Mouse (Mus musculus) A20 (cell line): Measurements from ENCODE around the gene S100a14.

Experiments used
- DNase-seq: peaks from one replicate; pipeline ENCODE4 v3.0.0-alpha.2; 2011; ENCODE audit warnings: low read depth, low spot score

The S100a14 gene

DNA sequence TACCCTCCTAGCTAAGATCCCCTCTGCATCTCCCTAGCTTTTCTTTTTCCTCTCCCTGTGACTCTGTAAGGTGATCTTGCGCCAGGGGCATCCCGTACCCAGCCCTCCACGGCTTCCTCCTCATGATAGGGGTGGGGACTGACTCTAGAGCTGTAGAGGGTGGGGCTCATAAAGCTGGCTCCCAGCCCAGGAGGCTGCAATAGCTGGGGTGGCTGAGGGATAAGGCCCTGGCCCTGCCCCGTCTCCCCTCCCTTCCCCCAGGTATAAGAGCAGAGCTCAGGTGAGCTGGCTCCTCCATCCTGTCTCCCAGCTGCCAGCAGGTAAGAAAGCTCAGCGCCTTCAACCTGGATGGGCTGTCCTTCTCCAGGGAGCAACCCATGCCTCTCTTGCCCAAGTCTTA lies at the start of gene S100a14:
TSS of gene S100a14 (plus strand) at position 277 of the 400 bp plus-strand sequence.
- DNase-seq = no peak

DNA sequence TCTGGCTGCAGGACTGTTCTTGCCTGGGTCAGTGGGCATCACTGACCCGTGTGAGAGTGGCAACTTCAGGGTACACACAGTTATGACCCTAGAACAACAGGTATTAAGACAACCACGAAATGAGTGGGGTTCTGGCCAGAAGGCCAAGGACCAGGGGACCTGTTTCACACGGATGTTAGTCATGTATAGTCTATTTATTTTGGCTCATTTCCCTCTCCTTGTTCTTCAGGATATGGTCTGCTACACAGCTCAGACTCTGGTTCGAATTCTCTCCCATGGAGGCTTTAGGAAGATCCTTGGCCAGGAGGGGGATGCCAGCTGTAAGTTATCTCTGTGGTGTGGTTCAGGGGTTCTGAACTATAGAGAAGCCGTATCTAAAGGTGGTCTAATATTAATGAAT lies 39.7 kb upstream of the S100a14 start:
- no peak for DNase-seq

DNA sequence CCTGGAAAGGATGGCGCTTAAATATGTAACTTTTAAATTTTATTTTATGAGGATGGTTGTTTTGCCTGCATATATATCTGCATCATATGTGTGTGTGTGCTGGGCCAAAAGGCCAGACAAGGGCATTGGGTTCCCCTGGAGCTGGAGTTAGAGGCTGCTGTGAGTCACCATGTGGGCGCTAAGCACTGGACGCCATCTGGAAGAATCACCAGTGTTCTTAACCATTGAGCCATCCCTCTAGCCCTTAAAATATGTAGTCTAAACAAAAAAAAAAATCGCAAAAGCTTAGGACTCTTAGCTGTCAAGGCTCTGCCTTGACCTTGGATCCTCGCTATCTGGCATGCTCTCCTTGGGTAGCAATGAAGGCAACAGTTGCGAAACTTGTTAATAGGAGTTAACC lies 38.1 kb upstream of the S100a14 start:
- DNase-seq = no peak

DNA sequence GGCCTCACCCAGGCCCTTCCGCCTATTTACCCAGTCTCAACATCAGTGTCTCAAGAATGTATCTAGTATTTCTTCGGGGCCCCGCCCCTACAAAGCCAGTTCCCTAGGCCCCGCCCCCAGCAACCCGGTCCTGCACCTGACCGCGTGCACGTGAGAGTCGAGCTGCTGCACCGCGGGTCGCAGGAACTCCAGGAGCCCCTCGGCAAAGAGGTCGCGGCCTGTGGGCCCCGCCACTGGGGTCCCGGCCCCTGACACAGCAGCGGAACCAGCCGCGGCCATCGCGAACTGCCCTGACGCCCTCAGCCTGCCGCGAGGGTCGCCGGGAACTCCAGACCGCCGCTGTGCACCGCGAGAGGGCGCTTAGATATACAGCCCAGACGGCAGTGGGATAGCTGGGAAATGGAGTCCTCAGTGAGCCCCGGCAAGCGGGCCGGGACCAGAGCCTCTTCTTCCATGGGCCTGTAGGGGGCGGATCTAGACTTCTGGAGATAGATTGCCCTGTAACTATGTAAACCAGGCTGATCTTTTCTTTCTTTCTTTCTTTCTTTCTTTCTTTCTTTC lies 35.9 kb upstream of the S100a14 start, which contains the start of gene Snapin:
TSS of gene Snapin (minus strand) at position 338 of the 561 bp plus-strand sequence.
- DNase-seq = peak; percentile 98

DNA sequence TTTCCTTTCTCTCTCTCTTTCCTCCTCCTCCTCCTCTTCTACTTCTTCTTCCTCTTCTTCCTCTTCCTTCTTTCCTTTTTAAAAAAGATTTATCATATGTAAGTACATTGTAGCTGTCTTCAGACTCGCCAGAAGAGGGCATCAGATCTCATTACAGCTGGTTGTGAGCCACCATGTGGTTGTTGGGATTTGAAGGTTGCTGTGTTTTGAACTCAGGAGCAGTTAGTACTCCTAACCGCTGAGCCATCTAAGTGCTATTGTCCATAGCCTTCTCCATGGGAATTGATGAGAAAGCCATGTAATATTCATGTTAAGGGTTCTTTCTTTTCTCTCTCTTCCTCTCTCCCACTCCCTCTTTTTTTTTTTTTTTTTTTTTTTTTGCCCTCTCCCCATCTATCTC lies 35.3 kb upstream of the S100a14 start:
- peak; percentile 78 for DNase-seq

DNA sequence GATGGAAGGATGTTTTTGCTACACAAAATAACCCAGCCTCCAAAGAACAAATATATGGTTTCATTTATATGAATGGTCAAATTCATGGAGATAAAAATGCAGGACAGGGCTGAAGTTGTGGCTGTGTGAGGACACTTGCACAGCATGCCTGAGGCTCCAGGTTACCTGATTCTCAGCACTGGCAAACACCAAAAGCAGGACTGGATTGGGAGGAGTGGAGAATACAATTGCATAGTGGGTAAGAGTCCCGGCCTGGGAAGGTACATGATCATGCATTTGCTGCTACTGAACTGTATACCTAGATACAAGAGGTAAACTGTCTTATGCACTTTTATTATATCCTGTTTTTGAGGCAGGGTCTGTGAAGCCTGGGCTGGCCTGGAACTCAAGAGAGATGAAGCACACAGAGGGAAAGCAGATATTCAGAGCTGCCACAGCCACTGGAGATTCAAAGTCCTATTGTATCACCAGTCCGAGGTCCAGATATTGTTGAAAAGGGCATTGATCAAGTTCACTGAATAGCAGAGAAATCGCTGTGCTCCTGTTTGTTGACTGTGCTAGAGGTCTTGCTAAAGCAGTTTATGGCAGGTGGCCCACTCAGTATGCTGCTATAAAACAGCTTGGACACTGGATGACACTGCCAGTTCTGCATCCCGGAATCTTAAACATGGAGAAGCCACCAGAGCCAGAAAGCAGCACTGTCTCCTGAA lies 32.7 kb upstream of the S100a14 start:
- DNase-seq = no peak

DNA sequence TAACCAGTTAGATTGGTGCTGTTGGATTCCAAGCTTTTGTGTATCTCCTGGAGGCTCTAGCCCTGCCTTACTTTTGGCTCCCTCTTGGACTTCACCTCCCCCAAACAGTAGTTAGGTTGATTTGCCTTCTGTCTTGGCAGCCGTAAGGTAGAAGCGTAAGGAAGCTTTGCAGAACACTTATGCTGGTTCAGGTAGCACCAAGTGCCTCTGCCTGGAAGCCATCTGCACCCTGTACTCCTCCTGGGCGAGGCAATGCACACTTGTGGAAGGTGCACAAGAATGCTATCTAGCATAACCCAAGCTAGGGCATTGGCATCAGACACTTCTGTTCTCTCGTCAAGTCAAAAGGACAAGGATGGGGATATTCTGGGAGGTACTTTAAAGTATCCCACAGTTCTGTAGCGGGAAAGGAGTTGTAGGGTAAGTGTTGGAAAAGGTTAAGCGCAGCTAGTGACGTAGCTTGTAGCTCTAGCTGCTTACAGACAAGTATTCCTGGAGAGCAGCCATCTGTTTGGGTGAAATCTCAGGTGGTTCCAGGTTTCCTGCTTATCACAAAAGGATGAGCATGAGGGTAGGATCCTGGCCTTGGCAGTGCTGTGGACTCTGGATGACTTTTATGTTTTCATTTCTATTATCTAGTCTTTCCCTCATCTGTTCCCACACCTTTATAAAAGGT lies 30.7 kb upstream of the S100a14 start:
- no peak for DNase-seq

DNA sequence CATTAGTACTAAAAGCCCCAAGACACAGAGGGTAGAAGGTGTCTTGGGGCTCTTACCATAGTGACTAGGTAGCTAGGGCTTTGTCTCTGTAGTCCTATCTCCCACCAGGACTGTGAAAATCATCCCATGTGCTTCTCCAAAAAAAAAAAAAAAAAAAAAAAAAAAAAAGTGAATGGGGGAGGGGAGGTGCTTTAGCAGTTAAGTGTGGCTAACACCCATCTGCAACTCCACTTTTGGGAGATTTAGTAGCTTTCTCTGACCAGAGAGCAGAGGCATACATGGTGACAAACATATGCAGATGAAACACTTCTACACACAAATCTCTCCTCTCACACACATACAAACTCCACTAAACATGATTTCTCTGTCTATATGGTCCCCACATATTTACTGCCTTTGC lies 29.1 kb upstream of the S100a14 start:
- DNase-seq = no peak

DNA sequence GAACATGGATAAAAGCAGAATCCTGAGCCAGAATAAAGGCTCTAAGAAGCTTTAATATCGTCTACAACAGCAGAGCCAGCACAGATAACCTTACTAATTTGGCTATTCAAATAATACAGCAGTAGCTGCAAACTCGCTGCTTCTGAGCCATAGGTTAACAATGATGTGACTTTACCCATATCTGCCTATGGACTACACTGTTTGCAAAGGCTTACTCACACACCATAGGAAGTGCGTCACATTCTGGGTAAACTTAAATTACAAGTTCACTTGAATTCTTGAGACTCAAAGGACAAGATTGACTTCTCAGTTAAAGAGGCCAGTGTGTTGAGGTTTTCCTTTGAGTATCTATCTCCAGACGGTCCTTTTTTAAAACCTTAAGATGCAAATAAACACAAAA lies 23.2 kb upstream of the S100a14 start:
- no peak for DNase-seq

DNA sequence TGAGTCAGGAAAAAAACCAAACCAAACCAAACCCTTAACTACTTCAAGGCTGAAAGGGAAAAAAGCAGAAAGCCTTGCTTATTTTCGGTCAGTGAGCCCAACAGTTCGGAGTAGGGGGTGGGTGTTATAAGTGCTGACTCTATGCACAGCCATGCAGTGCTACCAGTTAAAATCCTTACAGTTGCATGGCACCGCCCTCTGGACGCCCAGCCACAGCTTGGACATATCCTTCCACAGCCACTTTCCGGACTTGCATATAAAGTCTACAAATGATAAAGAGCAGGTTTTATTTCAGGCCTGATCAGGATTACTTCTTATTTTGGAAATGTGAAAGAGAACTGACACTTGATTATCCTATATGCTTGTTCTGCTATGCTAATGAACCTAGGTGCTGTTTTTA lies 21.4 kb upstream of the S100a14 start:
- DNase-seq = no peak

DNA sequence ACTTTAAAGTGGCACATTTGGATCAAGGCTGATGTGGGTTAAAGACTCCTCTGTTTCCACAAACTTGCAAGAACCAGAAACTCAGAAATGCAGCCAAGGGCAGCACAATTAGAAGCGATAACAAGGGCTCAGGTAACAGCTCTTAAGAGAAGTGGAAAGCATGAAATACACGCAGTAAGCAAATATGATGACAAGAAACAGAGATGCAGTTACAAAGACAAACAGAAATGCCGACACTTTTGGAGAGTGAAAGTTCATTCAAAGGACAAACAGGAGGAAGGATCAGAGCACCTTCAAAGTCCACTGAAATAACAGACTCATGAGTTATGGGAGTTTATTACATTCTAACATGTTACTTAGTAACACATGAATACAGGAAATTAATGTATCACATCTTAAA lies 20.3 kb upstream of the S100a14 start:
- DNase-seq = no peak

DNA sequence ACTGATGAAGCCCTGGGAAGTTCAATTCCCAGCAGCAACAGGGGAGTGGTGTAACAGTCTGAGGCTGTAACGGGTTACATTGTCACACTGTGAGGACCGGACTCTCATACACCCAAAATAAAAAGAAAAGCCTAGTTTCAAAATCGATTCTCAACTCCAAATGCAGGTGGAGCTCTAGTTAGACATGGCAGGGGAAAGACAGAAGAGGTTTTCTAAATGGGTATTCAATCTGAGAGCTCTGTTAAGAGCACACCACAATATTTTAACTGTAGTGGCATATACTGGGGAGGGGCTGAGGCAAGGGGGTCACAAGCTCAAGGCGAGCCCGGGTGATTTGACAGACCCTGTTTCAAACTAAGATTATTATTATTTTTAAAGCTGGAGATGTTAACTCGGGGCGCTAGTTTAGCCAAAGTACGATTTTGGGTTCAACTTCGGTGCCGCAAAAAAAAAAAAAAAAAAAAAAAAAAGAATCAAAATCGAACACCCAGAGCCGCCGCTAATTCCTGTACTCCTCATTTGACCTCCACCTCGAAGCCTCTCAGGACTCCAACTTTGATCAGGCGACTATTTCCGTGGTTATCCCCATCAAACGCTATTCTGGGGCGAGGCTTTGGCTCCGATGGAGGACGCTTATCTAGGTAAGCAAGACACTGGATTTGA lies 18.2 kb upstream of the S100a14 start:
- DNase-seq = peak; percentile 54

DNA sequence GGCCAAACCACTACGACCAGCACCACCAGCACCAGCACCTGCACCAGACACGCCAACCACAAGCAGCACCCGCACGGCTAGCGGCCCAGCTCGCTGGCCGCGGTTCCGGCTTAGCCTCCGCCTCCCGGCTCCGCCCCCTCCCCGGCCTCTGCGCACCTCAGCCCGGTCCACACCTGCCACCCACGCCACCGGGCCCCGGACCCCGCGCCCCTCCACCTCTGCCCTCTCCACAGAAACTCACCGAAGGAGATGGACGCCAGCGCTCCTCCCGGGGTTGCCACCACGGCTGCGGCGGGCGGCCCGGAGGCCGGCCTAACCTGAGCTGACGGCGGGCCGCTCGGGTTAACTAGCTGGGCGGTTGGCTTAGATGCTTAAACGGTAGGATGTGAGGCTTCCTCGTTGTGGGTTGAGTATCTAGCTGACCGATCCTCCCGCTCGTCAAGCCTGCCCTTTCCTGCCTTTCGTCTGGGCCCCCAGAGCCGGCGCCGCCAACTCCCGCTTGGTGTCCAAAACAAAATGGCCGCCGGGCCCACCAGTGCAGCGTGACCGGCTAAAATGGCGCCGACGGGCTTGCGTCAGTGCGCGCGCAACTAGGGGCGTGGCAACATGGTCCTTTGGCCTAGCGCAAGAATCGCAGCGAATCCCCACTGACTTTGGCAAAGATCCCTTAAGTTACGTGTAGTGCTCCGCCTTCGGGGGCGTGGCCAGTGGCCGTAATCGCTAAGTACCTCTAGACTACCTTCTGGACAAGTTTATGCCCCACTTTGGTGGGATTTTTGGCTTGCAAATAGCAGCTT lies 17.5 kb upstream of the S100a14 start, which contains the start of gene Chtop:
TSS of gene Chtop (minus strand) at position 549 of the 797 bp plus-strand sequence.
- peak; percentile 100 for DNase-seq

DNA sequence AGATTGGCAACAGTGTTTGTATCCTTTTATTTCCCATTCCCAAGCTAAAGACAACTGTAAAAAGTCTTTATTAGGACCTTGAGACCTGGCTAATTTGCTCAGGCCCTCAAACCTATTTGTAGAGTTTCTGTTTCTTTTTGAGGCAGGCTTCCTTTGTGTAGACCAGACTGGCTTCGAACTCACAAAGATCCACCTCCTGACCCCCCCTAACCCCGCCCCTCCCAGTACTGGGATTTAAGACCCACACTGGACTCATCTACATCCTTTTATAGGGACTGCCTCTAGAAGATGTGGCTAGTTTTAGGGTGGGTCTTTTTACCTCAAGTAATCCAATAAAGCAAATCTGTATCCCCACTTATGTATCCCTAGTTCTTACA lies 16.9 kb upstream of the S100a14 start:
- no peak for DNase-seq

DNA sequence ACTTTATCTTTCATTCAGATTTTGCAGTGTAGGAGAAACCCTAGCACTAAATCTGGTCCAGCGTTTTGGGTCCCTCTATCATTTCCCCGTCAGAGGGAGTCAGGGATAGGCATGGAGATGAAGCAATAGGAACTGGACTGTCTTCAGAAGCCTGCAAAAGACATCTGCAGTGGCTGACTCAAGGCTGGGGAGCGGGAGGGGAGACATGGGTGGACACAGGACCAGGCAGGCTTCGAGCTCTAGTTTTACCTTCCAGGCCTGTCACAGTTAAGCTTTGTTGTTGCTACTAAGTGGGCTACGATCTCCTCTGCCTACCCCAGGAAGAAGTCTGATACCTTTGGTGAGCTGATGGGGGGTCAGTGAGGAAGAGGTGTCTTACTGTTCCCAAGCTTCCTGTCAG lies 14.4 kb upstream of the S100a14 start:
- no peak for DNase-seq

DNA sequence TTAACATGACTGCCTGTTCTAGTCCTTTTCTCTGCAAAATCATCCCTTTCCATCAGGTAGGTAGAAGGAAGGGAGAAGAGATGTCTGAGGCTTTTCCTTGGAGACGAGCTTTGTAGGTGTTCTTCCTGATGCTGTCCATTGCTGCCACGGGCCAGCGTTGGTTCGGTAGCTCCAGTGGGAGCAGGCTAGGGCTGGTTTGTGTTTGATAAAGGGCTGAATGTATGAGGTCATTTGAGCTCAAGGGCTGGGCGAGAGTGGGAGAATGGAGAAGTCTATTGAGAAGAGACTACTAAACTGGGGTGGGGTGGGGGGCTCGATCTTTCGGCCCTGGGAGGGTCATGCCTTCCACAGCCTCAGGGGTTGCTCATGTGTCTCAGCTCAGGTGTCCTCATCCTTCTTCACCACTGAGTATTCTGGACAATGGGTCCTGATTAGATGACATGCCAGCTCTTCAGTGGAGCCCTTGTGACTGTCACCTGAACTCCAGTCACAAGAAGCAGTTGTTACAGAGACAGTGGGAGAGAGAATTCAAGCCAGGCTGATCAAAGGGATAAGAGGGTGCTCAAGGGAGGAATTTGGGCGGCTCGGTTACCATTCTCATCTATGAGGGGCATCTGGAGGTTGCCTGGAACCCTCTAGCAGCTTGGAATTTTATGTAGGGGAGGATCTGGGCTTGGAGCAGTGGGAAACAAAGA lies 13.6 kb upstream of the S100a14 start:
- no peak for DNase-seq

DNA sequence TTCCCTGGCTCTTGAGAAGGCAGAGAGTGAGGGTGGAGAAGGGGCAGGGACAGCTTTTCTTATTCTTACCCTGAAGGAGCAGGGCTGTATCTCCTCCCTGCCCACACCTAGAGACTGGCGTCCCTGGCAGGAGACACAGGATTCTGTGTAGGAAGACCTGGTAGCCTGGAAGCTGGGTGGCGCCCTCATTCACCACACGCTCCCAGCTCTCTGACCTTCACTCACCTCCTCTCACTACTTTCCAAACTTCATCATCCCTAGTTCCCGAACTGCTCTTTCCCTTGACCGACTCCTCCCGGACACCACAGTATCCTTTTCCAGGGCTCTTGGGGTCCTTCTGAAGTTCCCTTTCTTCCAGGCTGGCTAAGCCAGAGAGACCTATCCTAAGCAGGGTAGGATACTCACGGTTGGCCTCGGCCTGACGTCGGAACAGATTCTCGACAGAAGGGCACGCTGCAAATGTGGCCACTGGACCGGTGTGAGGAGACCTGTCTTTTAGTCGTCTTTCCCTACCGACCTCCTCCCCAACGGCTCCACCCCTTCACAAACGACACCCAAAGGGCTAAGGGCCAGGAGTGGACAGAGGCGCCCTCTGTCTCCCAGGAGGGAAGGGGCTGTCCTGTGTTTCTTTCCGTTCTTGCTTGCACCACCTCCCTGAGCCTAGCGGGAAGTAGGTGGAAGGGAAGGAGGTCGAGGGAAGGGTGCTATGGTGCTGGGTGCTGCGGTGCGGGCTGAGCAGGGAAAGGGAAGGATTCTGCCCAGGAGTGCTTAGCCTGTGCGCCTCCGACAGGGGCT lies 12.7 kb upstream of the S100a14 start, which contains the start of the genes S100a1 and S100a13:
TSS of gene S100a1 (minus strand) at position 597 of the 795 bp plus-strand sequence.
TSS of gene S100a13 (plus strand) at position 640 of the 795 bp plus-strand sequence.
- peak; percentile 51 for DNase-seq

DNA sequence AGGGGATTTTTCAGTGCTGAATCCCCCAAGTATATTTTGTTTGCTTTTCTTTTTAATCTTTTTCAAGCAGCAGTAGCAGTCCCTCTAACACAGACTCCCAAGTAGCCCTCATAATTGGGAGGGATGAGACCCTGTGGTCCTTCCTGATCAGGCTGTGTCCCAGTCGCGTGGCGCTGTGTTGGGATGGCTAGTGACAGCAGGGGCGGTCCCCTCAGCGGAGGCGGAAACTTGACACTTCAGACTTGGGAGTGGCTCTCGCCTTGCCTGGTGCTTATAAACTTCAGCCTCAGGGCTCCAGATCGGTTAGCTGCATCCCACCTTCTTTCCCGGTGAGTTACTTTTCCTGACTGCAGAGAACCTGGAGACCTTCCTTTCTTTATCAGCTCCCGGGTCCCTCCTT lies 12.0 kb upstream of the S100a14 start:
- DNase-seq = peak; percentile 68

DNA sequence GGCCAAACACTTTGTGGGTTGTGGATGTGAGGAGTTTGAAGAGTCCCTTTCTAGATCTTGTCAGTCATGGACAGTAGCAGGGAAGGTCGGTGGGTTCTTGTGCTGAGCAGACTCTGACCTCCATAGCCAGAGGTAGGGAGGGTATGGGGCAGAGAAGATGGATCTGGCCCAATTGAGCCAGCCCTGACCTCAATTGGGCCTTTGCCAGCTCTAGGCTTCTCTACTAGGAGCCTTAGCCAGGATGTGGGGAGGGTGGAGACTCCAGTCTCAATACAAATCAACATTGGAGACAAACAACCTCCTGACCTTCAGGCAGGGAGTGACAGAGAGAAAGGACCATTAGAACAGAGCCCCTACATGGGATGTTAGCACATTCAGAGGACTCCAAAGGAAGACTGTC lies 11.4 kb upstream of the S100a14 start:
- no peak for DNase-seq

DNA sequence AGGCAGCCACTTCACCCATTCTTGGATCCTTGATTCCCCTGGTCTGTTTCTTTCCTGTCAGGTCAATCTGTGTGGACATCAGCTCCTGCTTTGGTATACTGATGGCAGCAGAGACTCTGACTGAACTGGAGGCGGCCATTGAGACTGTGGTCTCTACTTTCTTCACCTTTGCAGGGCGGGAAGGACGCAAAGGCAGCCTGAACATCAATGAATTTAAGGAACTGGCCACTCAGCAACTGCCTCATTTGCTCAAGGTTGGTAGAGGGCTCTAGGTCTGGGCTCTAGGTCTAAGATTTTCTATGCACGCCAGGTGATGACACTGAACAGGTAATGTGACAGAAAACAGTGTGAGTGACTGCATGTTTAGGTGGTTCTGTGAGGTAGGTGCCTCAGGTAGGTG lies 10.9 kb upstream of the S100a14 start:
- DNase-seq = no peak
